8 mouse cellular contexts compared by ENCODE assay signal in genomic region chr10:122984531-122985251, GRCm38 (mm10).
A peak's percentile ranks its signal among the peaks of the same experiment; 100 is the strongest.
DNase-seq lines count a peak whose midpoint lies in the region; ATAC-seq and TF ChIP-seq lines count a peak whose summit lies in the region.

No protein-coding gene starts in this region.

- DNase-seq in kidney, postnatal 0 days (ENCODE audit: low spot score) = peak; percentile 56
- DNase-seq in kidney, adult 9 months = no peak
- no peak for DNase-seq in hindbrain, embryonic 11.5 days (ENCODE audit: low spot score)
- peak; percentile 31 for DNase-seq in midbrain, embryonic 14.5 days
- DNase-seq in frontal cortex, postnatal 14 days (ENCODE audit: low spot score in 2 of 2) = no peak
- DNase-seq in cerebellum, adult 11-12 months = no peak

- peaks cover 12% of the 10 kb centered on the region for H3K4me1 ChIP-seq in kidney, postnatal 0 days (replicated peaks; ENCODE audit: insufficient read depth, low read length)
- H3K4me1 ChIP-seq in bone marrow, adult 2 months (ENCODE audit: control insufficient read depth, insufficient read depth, low read length) = peaks cover 3% of the 10 kb centered on the region; the same call in 1 of the 2 replicates
- peaks cover 5% of the 10 kb centered on the region for H3K4me1 ChIP-seq in hindbrain, embryonic 11.5 days (replicated peaks; ENCODE audit: control insufficient read depth, insufficient read depth, low read length)
- H3K4me1 ChIP-seq in midbrain, embryonic 14.5 days (ENCODE audit: control insufficient read depth, insufficient read depth, low read length) = peaks cover 29% of the 10 kb centered on the region

- no peaks in the 10 kb centered on the region for H3K27me3 ChIP-seq in kidney, postnatal 0 days (ENCODE audit: insufficient read depth, low read length)
- no peaks in the 10 kb centered on the region for H3K27me3 ChIP-seq in hindbrain, embryonic 11.5 days (ENCODE audit: control insufficient read depth, insufficient read depth, low read length)
- H3K27me3 ChIP-seq in midbrain, embryonic 14.5 days (ENCODE audit: control insufficient read depth, insufficient read depth, low read length) = no peaks in the 10 kb centered on the region

- TF ChIP-seq CTCF in kidney, postnatal 0 days (IDR thresholded peaks at IDR 0.05; ENCODE audit: low read depth) = no peak
- TF ChIP-seq CTCF in bone marrow, adult 2 months (IDR thresholded peaks at IDR 0.05; ENCODE audit: control insufficient read depth, insufficient read depth, low read length) = no peak

- 0% methylated on average over 10 of the region's 10 CpGs for WGBS in kidney, postnatal 0 days
- WGBS in bone marrow, adult 2 months = 1% methylated on average over 10 of the region's 10 CpGs
- 5% methylated on average over 10 of the region's 10 CpGs for WGBS in hindbrain, embryonic 11.5 days
- 2% methylated on average over 10 of the region's 10 CpGs for WGBS in midbrain, embryonic 14.5 days

- peak overlapping the region; percentile 70 for H3K4me2 ChIP-seq in kidney, postnatal 0 days (ENCODE audit: low read length)
- peak overlapping the region; percentile 74 for H3K4me2 ChIP-seq in hindbrain, embryonic 11.5 days (replicated peaks; ENCODE audit: low read depth, low read length)
- peak overlapping the region; percentile 89 for H3K4me2 ChIP-seq in midbrain, embryonic 14.5 days (ENCODE audit: low read length)

- H3K27ac ChIP-seq in kidney, postnatal 0 days = peak overlapping the region; percentile 100
- peak overlapping the region; percentile 100 for H3K27ac ChIP-seq in bone marrow, adult 2 months (ENCODE audit: control insufficient read depth, insufficient read depth, low read depth, low read length, poor library complexity)
- peak overlapping the region; percentile 100 for H3K27ac ChIP-seq in hindbrain, embryonic 11.5 days (ENCODE audit: low read depth, low read length)
- peak overlapping the region; percentile 100 for H3K27ac ChIP-seq in midbrain, embryonic 14.5 days (replicated peaks; ENCODE audit: low read depth, low read length)

- no peaks in the 10 kb centered on the region for H3K9me3 ChIP-seq in kidney, postnatal 0 days (replicated peaks; ENCODE audit: low read length)
- H3K9me3 ChIP-seq in hindbrain, embryonic 11.5 days (ENCODE audit: control insufficient read depth, low read length) = no peaks in the 10 kb centered on the region
- no peaks in the 10 kb centered on the region for H3K9me3 ChIP-seq in midbrain, embryonic 14.5 days (ENCODE audit: control insufficient read depth, low read length)

- H3K9ac ChIP-seq in kidney, postnatal 0 days (ENCODE audit: low read depth, low read length) = peak overlapping the region; percentile 100
- H3K9ac ChIP-seq in hindbrain, embryonic 11.5 days (ENCODE audit: low read depth, low read length) = peak overlapping the region; percentile 100
- H3K9ac ChIP-seq in midbrain, embryonic 14.5 days (replicated peaks; ENCODE audit: low read length) = peak overlapping the region; percentile 98

- peaks cover 6% of the 10 kb centered on the region; the same call in 1 of the 2 replicates for H3K36me3 ChIP-seq in kidney, postnatal 0 days (ENCODE audit: insufficient read depth, low read length)
- H3K36me3 ChIP-seq in hindbrain, embryonic 11.5 days (ENCODE audit: control insufficient read depth, insufficient read depth, low read length) = no peaks in the 10 kb centered on the region
- H3K36me3 ChIP-seq in midbrain, embryonic 14.5 days (ENCODE audit: control insufficient read depth, insufficient read depth, low read length) = 0 out of 2 replicates have a peak, but pooled peaks cover 2% of the 10 kb centered on the region

- no peak for TF ChIP-seq POLR2A in bone marrow, adult 2 months (IDR thresholded peaks at IDR 0.05; ENCODE audit: borderline replicate concordance, control insufficient read depth, low read depth, low read length)

- peak overlapping the region; percentile 97 for H3K4me3 ChIP-seq in kidney, postnatal 0 days (replicated peaks; ENCODE audit: low read depth, low read length)
- peak overlapping the region; percentile 99 for H3K4me3 ChIP-seq in bone marrow, adult 2 months (replicated peaks; ENCODE audit: control insufficient read depth, low read depth, low read length)
- H3K4me3 ChIP-seq in hindbrain, embryonic 11.5 days (ENCODE audit: low read depth, low read length) = peak overlapping the region; percentile 96
- peak overlapping the region; percentile 89 for H3K4me3 ChIP-seq in midbrain, embryonic 14.5 days (replicated peaks; ENCODE audit: low read depth, low read length)

- ATAC-seq in kidney, postnatal 0 days (replicated peaks; ENCODE audit: low FRiP score, low read depth) = no peak
- no peak for ATAC-seq in hindbrain, embryonic 11.5 days (ENCODE audit: low FRiP score)
- ATAC-seq in midbrain, embryonic 14.5 days (ENCODE audit: low FRiP score, low TSS enrichment) = no peak
- ATAC-seq in erythroid progenitor cell, adult 5-6 weeks (replicated peaks; ENCODE audit: low FRiP score, poor library complexity, severe bottlenecking) = no peak

Comparison
In these comparisons a context has a peak if more than half of its experiments do, and no peak if none do; other contexts are left out.
1. DNase-seq: peak in kidney, postnatal 0 days (single experiment) and midbrain, embryonic 14.5 days (single experiment); none in kidney, adult 9 months (single experiment), hindbrain, embryonic 11.5 days (single experiment), frontal cortex, postnatal 14 days (0 of 2) and cerebellum, adult 11-12 months (single experiment).
2. Peak in every context shown above with its lines, with median percentiles within 50 percentile points of each other: H3K27ac ChIP-seq, H3K4me2 ChIP-seq, H3K4me3 ChIP-seq and H3K9ac ChIP-seq.